In the genomic region with DNA sequence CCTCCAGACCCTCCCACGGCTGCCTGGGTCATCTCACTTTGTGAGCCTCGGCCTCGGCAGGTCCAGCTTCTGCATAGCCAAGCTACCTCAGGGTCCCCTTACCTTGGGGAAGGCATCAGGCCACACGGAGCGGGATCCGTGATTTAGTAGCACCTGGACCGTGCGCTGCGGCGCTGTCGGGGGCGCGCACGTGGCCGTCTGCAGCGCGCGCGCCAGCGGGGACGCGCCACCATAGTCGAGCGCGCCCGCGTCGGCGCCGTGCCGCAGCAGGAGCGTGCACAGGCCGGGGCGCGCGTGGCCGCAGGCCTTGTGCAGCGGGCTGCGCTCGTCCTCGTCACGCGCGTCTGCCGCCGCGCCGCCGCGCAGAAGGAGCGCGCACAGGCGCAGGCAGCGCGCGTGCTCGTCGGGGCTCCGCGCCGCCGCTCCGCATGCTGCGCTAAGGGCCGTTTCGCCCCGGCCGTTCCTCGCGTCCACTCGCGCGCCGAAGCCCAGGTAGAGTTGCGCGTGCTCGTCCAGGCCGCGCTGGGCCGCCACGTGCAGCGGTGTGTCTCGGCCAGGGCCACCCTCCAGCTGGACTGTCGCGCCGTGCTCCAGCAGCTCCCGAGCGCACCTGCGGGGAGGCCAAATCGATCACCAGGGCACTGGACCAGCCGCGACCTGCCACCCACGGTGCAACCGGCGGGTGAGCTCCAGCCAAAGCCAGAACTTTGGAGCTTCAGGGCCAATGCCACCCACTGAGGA, we compare ENCODE assay signal across 8 mouse cellular contexts. TPM values are rescaled to one million over a fixed set of nuclear protein-coding genes. Genes with fewer than 3 reads are reported as not detected.
A peak's percentile ranks its signal among the peaks of the same experiment; 100 is the strongest.
DNase-seq lines count a peak whose midpoint lies in the region; ATAC-seq and TF ChIP-seq lines count a peak whose summit lies in the region.

No protein-coding gene starts in this region.

- no peaks in the 10 kb centered on the region for H3K9me3 ChIP-seq in ES-E14 (ENCODE audit: control insufficient read depth, insufficient read depth, low read depth, low read length)
- no peaks in the 10 kb centered on the region for H3K9me3 ChIP-seq in embryonic facial prominence, embryonic 13.5 days
- H3K9me3 ChIP-seq in hindbrain, embryonic 12.5 days (replicated peaks): no peaks in the 10 kb centered on the region
- H3K9me3 ChIP-seq in limb, embryonic 12.5 days: no peaks in the 10 kb centered on the region

- peaks cover 0 to 8% of the 10 kb centered on the region in 2 experiments; a peak in 3 of 4 replicates for H3K4me1 ChIP-seq in ES-E14 (ENCODE audit: control insufficient read depth in 2 of 2, insufficient read depth in 2 of 2, low read length in 2 of 2, poor library complexity in 1 of 2)
- peaks cover 7% of the 10 kb centered on the region; the same call in 1 of the 2 replicates for H3K4me1 ChIP-seq in embryonic facial prominence, embryonic 13.5 days
- H3K4me1 ChIP-seq in hindbrain, embryonic 12.5 days: peaks cover 28% of the 10 kb centered on the region
- peaks cover 12% of the 10 kb centered on the region; the same call in 1 of the 2 replicates for H3K4me1 ChIP-seq in limb, embryonic 12.5 days (replicated peaks)

- peak overlapping the region; percentile 74 for H3K9ac ChIP-seq in ES-E14 (ENCODE audit: insufficient read depth, low read depth, low read length, poor library complexity, severe bottlenecking)
- peak overlapping the region; percentile 74 for H3K9ac ChIP-seq in embryonic facial prominence, embryonic 13.5 days
- H3K9ac ChIP-seq in hindbrain, embryonic 12.5 days: peak overlapping the region; percentile 74
- H3K9ac ChIP-seq in limb, embryonic 12.5 days (replicated peaks): peak overlapping the region; percentile 73

- in situ Hi-C loops in ES-E14 (cut with MboI; ENCODE audit: low sequenced_read_pairs in 2 of 2, unreplicated experiment in 2 of 2): no loop called here

- peaks cover 78% of the 10 kb centered on the region for H3K27me3 ChIP-seq in embryonic facial prominence, embryonic 13.5 days
- peaks cover 67% of the 10 kb centered on the region for H3K27me3 ChIP-seq in hindbrain, embryonic 12.5 days
- H3K27me3 ChIP-seq in limb, embryonic 12.5 days: peaks cover 92% of the 10 kb centered on the region

- H3K36me3 ChIP-seq in ES-E14 (ENCODE audit: control insufficient read depth, insufficient read depth, low read length, poor library complexity, severe bottlenecking): no peaks in the 10 kb centered on the region
- H3K36me3 ChIP-seq in embryonic facial prominence, embryonic 13.5 days: no peaks in the 10 kb centered on the region
- no peaks in the 10 kb centered on the region for H3K36me3 ChIP-seq in hindbrain, embryonic 12.5 days
- H3K36me3 ChIP-seq in limb, embryonic 12.5 days: no peaks in the 10 kb centered on the region

- no peak overlapping the region for H3K27ac ChIP-seq in ES-E14 (ENCODE audit: insufficient read depth, low read depth, low read length, poor library complexity, severe bottlenecking)
- H3K27ac ChIP-seq in embryonic facial prominence, embryonic 13.5 days: no peak overlapping the region
- peak overlapping the region; percentile 41; the same call in 1 of the 2 replicates for H3K27ac ChIP-seq in hindbrain, embryonic 12.5 days
- H3K27ac ChIP-seq in limb, embryonic 12.5 days: no peak overlapping the region

- WGBS in embryonic facial prominence, embryonic 13.5 days: under 1% methylated on average over 92 of the region's 95 CpGs
- under 1% methylated on average over 84 of the region's 95 CpGs for WGBS in hindbrain, embryonic 12.5 days
- under 1% methylated on average over 82 of the region's 95 CpGs for WGBS in limb, embryonic 12.5 days

- DNase-seq in adrenal gland, postnatal 10 days: peak; percentile 16
- no peak for DNase-seq in adrenal gland, postnatal 4 days (ENCODE audit: low spot score in 2 of 2)
- no peak for DNase-seq in ES-E14 (ENCODE audit: low read depth, low spot score)
- DNase-seq in retina, postnatal 7 days (ENCODE audit: low read depth, low spot score): peak; percentile 20
- DNase-seq in urinary bladder, postnatal 36 days (ENCODE audit: low spot score in 2 of 2): no peak

- 0 out of 2 replicates have a peak, but pooled peaks have one; percentile 10 for ATAC-seq in embryonic facial prominence, embryonic 13.5 days (ENCODE audit: insufficient number of reproducible peaks, insufficient read depth, low FRiP score, low TSS enrichment, low read depth)
- peak; percentile 61; the same call in 1 of the 2 replicates for ATAC-seq in hindbrain, embryonic 12.5 days (ENCODE audit: low FRiP score)
- peak; percentile 56; the same call in 1 of the 2 replicates for ATAC-seq in limb, embryonic 12.5 days (ENCODE audit: insufficient number of reproducible peaks, insufficient read depth, low FRiP score, low TSS enrichment, low read depth)

- peak overlapping the region; percentile 98 for H3K4me2 ChIP-seq in embryonic facial prominence, embryonic 13.5 days
- H3K4me2 ChIP-seq in hindbrain, embryonic 12.5 days (replicated peaks): peak overlapping the region; percentile 96
- H3K4me2 ChIP-seq in limb, embryonic 12.5 days: peak overlapping the region; percentile 97

- peak overlapping the region; percentile 61 to 88 for H3K4me3 ChIP-seq in ES-E14 (ENCODE audit: insufficient read depth in 1 of 2, low read depth in 1 of 2, low read length in 2 of 2, poor library complexity in 1 of 2, severe bottlenecking in 1 of 2)
- H3K4me3 ChIP-seq in embryonic facial prominence, embryonic 13.5 days: peak overlapping the region; percentile 66
- peak overlapping the region; percentile 64 for H3K4me3 ChIP-seq in hindbrain, embryonic 12.5 days
- H3K4me3 ChIP-seq in limb, embryonic 12.5 days (replicated peaks): peak overlapping the region; percentile 73

TF ChIP-seq in ES-E14, 5 proteins besides CTCF, POLR2A, EP300 and RAD21:
- TF ChIP-seq CHD2 (IDR thresholded peaks at IDR 0.05; ENCODE audit: low read depth, low read length): no peak
- no peak for TF ChIP-seq HCFC1 (IDR thresholded peaks at IDR 0.05; ENCODE audit: borderline replicate concordance, insufficient read depth, low read length)
- no peak for TF ChIP-seq ZNF384 (IDR thresholded peaks at IDR 0.05; ENCODE audit: low read depth, low read length)
- no peak for TF ChIP-seq ZC3H11A (IDR thresholded peaks at IDR 0.05; ENCODE audit: borderline replicate concordance, low read depth, low read length)
- TF ChIP-seq MAFK (IDR thresholded peaks at IDR 0.05; ENCODE audit: insufficient read depth, low read depth, low read length): no peak
TF ChIP-seq in ES-E14: peak in this region for 0.

RNA-seq across cellular contexts. Expression of a gene that starts 37.3 kb away (rescaled TPM):
- total RNA-seq in adrenal gland, postnatal 10 days (2021): not detected
- total RNA-seq in adrenal gland, postnatal 4 days (2021): not detected
- total RNA-seq in ES-E14 (2012; rRNA removed): 25.8 and 27.9 TPM in 2 replicates
- polyA plus RNA-seq in embryonic facial prominence, embryonic 13.5 days (2015; fragmentation: Nextera tagmentation; extraction: Ambion mirVana): 0.19 and 0.98 TPM in 2 replicates
- 46.1 and 63.6 TPM in 2 replicates for polyA plus RNA-seq in hindbrain, embryonic 12.5 days (2016; fragmentation: Nextera tagmentation; extraction: Ambion mirVana)
- polyA plus RNA-seq in limb, embryonic 12.5 days (2016; fragmentation: Nextera tagmentation; extraction: Ambion mirVana): 0.22 TPM in 1 of 2 replicates, not detected in the other

RNA-seq across cellular contexts. Expression of a gene that starts 46.2 kb away (rescaled TPM):
- 1 to 10 TPM in 1 of 2 experiments, not detected in 1; 1.5 TPM for total RNA-seq in adrenal gland, postnatal 10 days (2021)
- under 1 TPM in 1 of 2 experiments, not detected in 1; 0.28 TPM for total RNA-seq in adrenal gland, postnatal 4 days (2021)
- not detected in 2 replicates for total RNA-seq in ES-E14 (2012; rRNA removed)
- 0.11 TPM in 1 of 2 replicates, not detected in the other for polyA plus RNA-seq in embryonic facial prominence, embryonic 13.5 days (2015; fragmentation: Nextera tagmentation; extraction: Ambion mirVana)
- 0.61 and 0.76 TPM in 2 replicates for polyA plus RNA-seq in hindbrain, embryonic 12.5 days (2016; fragmentation: Nextera tagmentation; extraction: Ambion mirVana)
- 0.05 TPM in 1 of 2 replicates, not detected in the other for polyA plus RNA-seq in limb, embryonic 12.5 days (2016; fragmentation: Nextera tagmentation; extraction: Ambion mirVana)

Comparison
In these comparisons a context has a peak if more than half of its experiments do, and no peak if none do; other contexts are left out.
1. DNase-seq: peak in adrenal gland, postnatal 10 days (single experiment) and retina, postnatal 7 days (single experiment); none in adrenal gland, postnatal 4 days (0 of 2), ES-E14 (single experiment) and urinary bladder, postnatal 36 days (0 of 2).
2. ATAC-seq: peak in every context shown above with its lines; median percentile 61 in hindbrain, embryonic 12.5 days; 56 in limb, embryonic 12.5 days; 10 in embryonic facial prominence, embryonic 13.5 days.
3. RNA of a gene that starts 37.3 kb away (total RNA-seq): 25.8 to 27.9 TPM in ES-E14; not detected in adrenal gland, postnatal 10 days and not detected in adrenal gland, postnatal 4 days; every median in the first group is over 10 times any median in the second.
4. Peak in every context shown above with its lines, with median percentiles within 50 percentile points of each other: H3K4me3 ChIP-seq, H3K9ac ChIP-seq and H3K4me2 ChIP-seq.